Mouse (Mus musculus): Measurements from ENCODE around the gene Crybg2.

The Crybg2 gene

GRCm38 (mm10) chr4:134122281-134122680, 61.7 kb downstream of the Crybg2 start:
- DNase-seq: no peak

GRCm38 (mm10) chr4:134123147-134123546, 62.5 kb downstream of the Crybg2 start:
- no peak for DNase-seq

- peak; percentile 56 for DNase-seq
Observed at GRCm38 (mm10) chr4:134123680-134124551, 63.3 kb downstream of the Crybg2 start.

- no peak for DNase-seq
Observed at GRCm38 (mm10) chr4:134125383-134126060, 64.9 kb downstream of the Crybg2 start.

- no peak for DNase-seq
Observed at GRCm38 (mm10) chr4:134126300-134127120, 65.9 kb downstream of the Crybg2 start.

DNA sequence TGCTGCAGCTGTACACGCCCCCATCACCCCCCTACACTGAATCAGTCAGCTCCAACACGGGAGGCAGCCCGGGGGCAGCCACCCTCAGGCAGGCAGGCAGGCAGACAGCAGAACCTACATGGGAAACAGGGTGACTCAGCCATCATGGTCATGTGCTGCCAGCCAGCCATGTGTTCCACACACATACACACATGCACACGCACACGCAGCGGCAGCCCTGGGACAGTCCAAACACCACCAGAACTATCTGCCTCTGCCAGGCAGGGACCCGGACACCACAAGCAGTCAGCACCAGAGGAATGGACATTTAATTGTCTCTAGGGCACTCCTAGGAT, 66.5 kb downstream of the Crybg2 start:
- DNase-seq: no peak

GRCm38 (mm10) chr4:134127793-134128192, 67.2 kb downstream of the Crybg2 start:
- no peak for DNase-seq

DNA sequence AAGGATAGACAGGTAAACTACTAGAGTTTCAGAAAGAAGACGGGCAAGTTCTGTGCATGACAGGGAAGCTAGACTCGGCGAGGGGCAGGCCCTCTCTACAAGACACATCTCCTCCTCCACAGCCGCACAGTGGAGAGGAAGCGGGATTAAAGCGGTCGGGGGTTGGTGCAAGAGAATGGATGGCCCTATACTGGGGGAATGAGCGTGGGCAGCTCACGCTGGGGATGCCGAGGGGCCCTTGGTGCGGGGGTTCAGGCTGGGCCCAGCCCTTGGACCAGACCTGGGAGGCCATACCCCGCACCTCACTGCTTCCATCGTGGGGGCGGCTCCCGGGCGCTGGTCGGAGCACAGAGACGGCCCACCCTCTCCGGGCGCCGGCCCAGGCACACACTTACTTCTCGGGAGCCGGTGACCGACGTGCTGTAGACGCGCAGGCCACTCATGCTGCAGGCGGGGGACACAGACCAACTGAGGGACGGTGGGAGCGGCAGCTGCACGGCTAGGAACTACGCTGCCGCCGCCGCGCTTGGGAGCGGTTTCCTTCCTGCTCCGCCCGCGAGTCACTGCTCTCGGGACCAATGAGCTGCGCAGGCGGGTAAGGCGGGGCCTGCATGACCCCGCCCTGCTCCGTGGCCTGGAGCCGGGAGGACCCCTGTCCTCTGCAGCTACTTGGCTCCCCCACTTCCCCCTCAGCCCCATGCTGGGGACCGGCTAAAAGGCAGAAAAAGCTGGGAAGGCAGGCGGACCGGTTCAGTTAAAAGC, 67.8 kb downstream of the Crybg2 start, which contains the start of gene Sh3bgrl3:
TSS of gene Sh3bgrl3 (minus strand) at position 569 of the 762 bp plus-strand sequence.
- DNase-seq: peak; percentile 94

- DNase-seq: peak; percentile 69
Observed at GRCm38 (mm10) chr4:134128983-134129362, 68.4 kb downstream of the Crybg2 start.

DNA sequence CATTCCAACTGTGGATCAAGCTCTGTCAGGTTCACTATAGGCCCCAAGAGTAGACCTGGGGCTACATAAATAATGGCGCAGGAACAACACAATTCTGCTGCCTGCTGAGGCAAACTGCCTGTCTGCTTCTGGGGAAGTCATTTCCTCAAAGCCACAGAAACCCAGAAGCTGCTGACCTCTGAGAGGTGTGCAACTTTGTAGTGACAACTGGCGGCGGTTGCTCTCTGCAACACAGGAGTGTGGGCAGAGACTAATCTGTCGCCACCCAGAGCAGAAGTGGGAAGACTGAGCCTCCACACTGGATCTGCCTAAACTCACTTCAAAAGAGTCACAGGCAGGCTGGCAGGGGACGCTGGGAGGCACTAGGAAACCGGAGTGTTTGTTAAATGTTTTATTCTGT, 68.9 kb downstream of the Crybg2 start:
- DNase-seq: peak; percentile 33

- no peak for DNase-seq
Observed at GRCm38 (mm10) chr4:134132117-134132516, 71.5 kb downstream of the Crybg2 start.

GRCm38 (mm10) chr4:134132519-134133095, 72.0 kb downstream of the Crybg2 start:
- no peak for DNase-seq

DNA sequence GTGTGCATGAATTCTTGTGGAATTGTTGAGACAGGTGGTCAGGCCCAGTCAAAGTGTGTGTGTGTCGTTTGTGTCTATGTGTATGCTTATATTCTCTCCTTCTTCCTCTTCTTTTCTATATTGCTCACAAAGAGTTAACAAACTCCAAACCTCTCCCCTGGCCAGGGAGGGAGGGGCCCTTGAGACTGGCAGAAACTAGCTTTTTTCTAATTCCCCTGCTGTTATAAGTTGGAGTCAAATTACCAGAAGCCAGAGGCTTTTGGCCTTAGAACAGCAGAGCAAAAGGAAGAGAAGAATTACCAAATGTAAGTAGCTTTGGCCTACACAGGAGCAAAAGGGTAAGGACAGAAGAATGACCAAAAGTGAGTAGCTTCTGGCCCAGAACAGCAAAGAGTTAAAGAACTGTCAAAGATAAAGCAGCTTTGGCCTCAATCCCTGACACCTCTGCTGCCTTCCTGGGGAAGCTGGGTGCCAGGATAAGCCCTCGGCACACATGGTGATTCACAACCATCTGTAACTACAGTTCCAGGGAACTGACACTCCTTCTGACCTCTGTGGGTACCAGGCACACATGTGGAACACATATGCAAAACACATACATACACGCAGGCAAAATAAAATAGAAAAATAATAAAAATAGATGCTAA, 75.8 kb downstream of the Crybg2 start:
- no peak for DNase-seq

- no peak for DNase-seq
Observed at GRCm38 (mm10) chr4:134138857-134139256, 78.2 kb downstream of the Crybg2 start.

Data from lung, postnatal 10 days (tissue).